Mouse (Mus musculus): Measurements from ENCODE around the gene Clcn2. TPM values are rescaled to one million over a fixed set of nuclear protein-coding genes. Genes with fewer than 3 reads are reported as not detected.
A peak's percentile ranks its signal among the peaks of the same experiment; 100 is the strongest.

Clcn2 gene
- polyA plus RNA-seq, 1 experiment = 5.8 TPM

DNA sequence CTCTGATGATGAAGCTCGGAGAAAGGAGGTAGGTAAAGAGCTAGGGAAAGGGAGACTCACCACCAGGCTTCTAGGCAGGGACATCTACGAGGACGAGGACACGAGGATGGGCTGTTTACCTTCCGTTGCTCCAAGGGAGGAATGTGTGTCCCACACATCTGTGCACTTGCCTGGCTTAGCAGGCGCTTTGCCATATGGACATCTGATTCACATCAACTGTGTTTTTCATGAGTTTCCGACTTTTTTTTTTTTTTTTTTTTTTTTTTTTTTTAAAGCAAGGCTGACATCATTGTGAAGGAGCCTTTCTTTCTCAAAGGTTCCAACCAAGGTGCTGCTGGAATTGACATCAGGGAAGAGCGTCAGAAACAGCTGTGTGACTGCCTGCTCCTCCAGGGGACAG is 33.0 kb upstream of the Clcn2 start:
- no peak overlapping the region for H3K4me3 ChIP-seq (ENCODE audit: insufficient read depth, poor library complexity, severe bottlenecking)

DNA sequence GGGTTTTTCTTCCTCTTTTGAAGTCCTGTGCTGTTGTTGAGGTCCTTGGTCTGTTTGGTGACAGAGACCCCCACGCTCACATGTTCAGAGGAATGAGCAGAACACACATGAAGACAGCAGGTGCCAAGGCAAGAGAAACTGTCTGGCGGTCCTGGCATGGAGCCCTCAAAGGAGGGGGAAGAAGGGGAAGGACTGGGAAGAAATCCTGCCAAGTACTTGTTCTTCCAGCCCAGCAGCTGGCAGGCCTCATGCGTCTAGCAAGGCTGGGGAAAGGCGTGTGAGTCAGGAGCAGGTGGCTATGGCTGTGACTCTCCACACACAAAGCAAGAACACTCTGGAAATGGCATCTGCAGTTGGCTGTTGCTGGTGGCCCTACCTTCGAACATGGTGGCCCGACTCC is 29.1 kb upstream of the Clcn2 start:
- no peak overlapping the region for H3ac ChIP-seq (ENCODE audit: control insufficient read depth, insufficient read length, low read depth)
- H3K36me3 ChIP-seq (ENCODE audit: control insufficient read depth, insufficient read depth) = no peaks in the 10 kb centered on the region
- no peaks in the 10 kb centered on the region for H3K79me3 ChIP-seq (ENCODE audit: low read depth)
- no peaks in the 10 kb centered on the region for H3K79me2 ChIP-seq (ENCODE audit: control insufficient read depth, insufficient read depth)
- TF ChIP-seq FOSL1 (IDR thresholded peaks at IDR 0.05; ENCODE audit: insufficient read depth, low read length, poor library complexity, severe bottlenecking) (no peak), MYOD1 (IDR thresholded peaks at IDR 0.05; ENCODE audit: control insufficient read depth, insufficient read length, low read depth) (peak; percentile 40), MAX (IDR thresholded peaks at IDR 0.05) (no peak), USF1 (IDR thresholded peaks at IDR 0.05; ENCODE audit: low read depth) (no peak), CEBPB (IDR thresholded peaks at IDR 0.05; ENCODE audit: low read depth) (no peak), MYOG (IDR thresholded peaks at IDR 0.05; ENCODE audit: control insufficient read depth, extremely low read depth, insufficient read length) (no peak), CTCF (IDR thresholded peaks at IDR 0.05; ENCODE audit: control insufficient read depth, insufficient read depth, insufficient read length) (no peak)
- no peaks in the 10 kb centered on the region for H3K27me3 ChIP-seq (ENCODE audit: control insufficient read depth, insufficient read depth, insufficient read length)
- H3K4me3 ChIP-seq (ENCODE audit: insufficient read depth, poor library complexity, severe bottlenecking) = no peak overlapping the region

More for the DNA sequence above, 33.0 kb upstream of the Clcn2 start:
- Histone ChIP-seq H3ac (ENCODE audit: control insufficient read depth, insufficient read length, low read depth) (no peak overlapping the region), H3K27me3 (ENCODE audit: control insufficient read depth, insufficient read depth, insufficient read length) (no peaks in the 10 kb centered on the region), H3K79me3 (ENCODE audit: low read depth) (no peaks in the 10 kb centered on the region), H3K36me3 (ENCODE audit: control insufficient read depth, insufficient read depth) (no peaks in the 10 kb centered on the region), H3K79me2 (ENCODE audit: control insufficient read depth, insufficient read depth) (no peaks in the 10 kb centered on the region)
- TF ChIP-seq MYOG (IDR thresholded peaks at IDR 0.05; ENCODE audit: control insufficient read depth, extremely low read depth, insufficient read length) (no peak), MYOD1 (IDR thresholded peaks at IDR 0.05; ENCODE audit: control insufficient read depth, insufficient read length, low read depth) (no peak), MAX (IDR thresholded peaks at IDR 0.05) (no peak), CTCF (IDR thresholded peaks at IDR 0.05; ENCODE audit: control insufficient read depth, insufficient read depth, insufficient read length) (no peak), CEBPB (IDR thresholded peaks at IDR 0.05; ENCODE audit: low read depth) (no peak), USF1 (IDR thresholded peaks at IDR 0.05; ENCODE audit: low read depth) (no peak), FOSL1 (IDR thresholded peaks at IDR 0.05; ENCODE audit: insufficient read depth, low read length, poor library complexity, severe bottlenecking) (no peak)

DNA sequence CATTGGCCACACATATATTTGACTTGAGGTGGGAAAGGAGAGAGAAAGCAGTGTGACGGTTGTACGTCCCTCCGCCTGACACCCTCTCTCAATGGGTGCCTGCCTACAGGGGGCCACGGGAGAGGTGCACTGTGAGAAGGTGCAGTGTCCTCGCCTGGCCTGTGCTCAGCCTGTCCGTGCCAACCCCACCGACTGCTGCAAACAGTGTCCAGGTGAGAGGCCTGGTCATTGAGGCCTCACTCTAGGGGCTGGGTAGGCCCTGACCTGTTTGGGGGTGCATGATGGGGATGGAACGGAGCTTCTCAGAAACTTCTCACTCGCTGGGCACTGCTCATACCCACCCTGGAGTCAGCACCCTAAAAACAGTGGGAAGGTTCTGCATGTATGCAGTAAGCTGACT is 22.3 kb upstream of the Clcn2 start:
- no peaks in the 10 kb centered on the region for H3K79me2 ChIP-seq (ENCODE audit: control insufficient read depth, insufficient read depth)
- H3K36me3 ChIP-seq (ENCODE audit: control insufficient read depth, insufficient read depth) = no peaks in the 10 kb centered on the region
- no peak overlapping the region for H3K4me3 ChIP-seq (ENCODE audit: insufficient read depth, poor library complexity, severe bottlenecking)
- no peaks in the 10 kb centered on the region for H3K79me3 ChIP-seq (ENCODE audit: low read depth)
- no peak for TF ChIP-seq MYOG (IDR thresholded peaks at IDR 0.05; ENCODE audit: control insufficient read depth, extremely low read depth, insufficient read length)
- no peak for TF ChIP-seq FOSL1 (IDR thresholded peaks at IDR 0.05; ENCODE audit: insufficient read depth, low read length, poor library complexity, severe bottlenecking)
- TF ChIP-seq CEBPB (IDR thresholded peaks at IDR 0.05; ENCODE audit: low read depth) = no peak
- TF ChIP-seq CTCF (IDR thresholded peaks at IDR 0.05; ENCODE audit: control insufficient read depth, insufficient read depth, insufficient read length) = no peak
- no peak for TF ChIP-seq MYOD1 (IDR thresholded peaks at IDR 0.05; ENCODE audit: control insufficient read depth, insufficient read length, low read depth)
- no peak for TF ChIP-seq USF1 (IDR thresholded peaks at IDR 0.05; ENCODE audit: low read depth)
- TF ChIP-seq MAX (IDR thresholded peaks at IDR 0.05) = no peak
- no peak overlapping the region for H3ac ChIP-seq (ENCODE audit: control insufficient read depth, insufficient read length, low read depth)
- H3K27me3 ChIP-seq (ENCODE audit: control insufficient read depth, insufficient read depth, insufficient read length) = peaks cover 11% of the 10 kb centered on the region

DNA sequence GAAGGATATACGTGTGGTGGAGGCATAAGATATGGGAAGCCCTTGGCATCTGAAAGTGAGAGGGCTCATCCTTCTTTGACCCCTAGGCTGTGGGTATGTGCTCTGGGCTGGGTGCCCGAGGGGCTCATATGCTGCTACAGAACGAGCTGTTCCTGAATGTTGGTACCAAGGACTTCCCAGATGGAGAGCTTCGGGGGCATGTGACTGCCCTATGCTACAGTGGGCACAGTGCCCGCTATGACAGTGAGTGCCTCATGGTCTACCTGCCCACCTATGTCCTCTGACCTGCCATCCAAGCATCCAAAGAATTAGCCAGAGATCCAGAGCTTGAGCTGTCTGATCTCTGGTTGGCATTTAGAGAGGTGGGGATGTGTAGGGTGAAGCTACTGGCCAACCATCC is 19.3 kb upstream of the Clcn2 start:
- Histone ChIP-seq H3K36me3 (ENCODE audit: control insufficient read depth, insufficient read depth) (no peaks in the 10 kb centered on the region), H3ac (ENCODE audit: control insufficient read depth, insufficient read length, low read depth) (no peak overlapping the region), H3K79me3 (ENCODE audit: low read depth) (no peaks in the 10 kb centered on the region), H3K4me3 (ENCODE audit: insufficient read depth, poor library complexity, severe bottlenecking) (no peak overlapping the region), H3K79me2 (ENCODE audit: control insufficient read depth, insufficient read depth) (no peaks in the 10 kb centered on the region), H3K27me3 (ENCODE audit: control insufficient read depth, insufficient read depth, insufficient read length) (peaks cover 15% of the 10 kb centered on the region)
- no peak for TF ChIP-seq FOSL1 (IDR thresholded peaks at IDR 0.05; ENCODE audit: insufficient read depth, low read length, poor library complexity, severe bottlenecking)
- no peak for TF ChIP-seq USF1 (IDR thresholded peaks at IDR 0.05; ENCODE audit: low read depth)
- no peak for TF ChIP-seq CEBPB (IDR thresholded peaks at IDR 0.05; ENCODE audit: low read depth)
- no peak for TF ChIP-seq CTCF (IDR thresholded peaks at IDR 0.05; ENCODE audit: control insufficient read depth, insufficient read depth, insufficient read length)
- TF ChIP-seq MYOD1 (IDR thresholded peaks at IDR 0.05; ENCODE audit: control insufficient read depth, insufficient read length, low read depth) = no peak
- no peak for TF ChIP-seq MAX (IDR thresholded peaks at IDR 0.05)
- no peak for TF ChIP-seq MYOG (IDR thresholded peaks at IDR 0.05; ENCODE audit: control insufficient read depth, extremely low read depth, insufficient read length)

DNA sequence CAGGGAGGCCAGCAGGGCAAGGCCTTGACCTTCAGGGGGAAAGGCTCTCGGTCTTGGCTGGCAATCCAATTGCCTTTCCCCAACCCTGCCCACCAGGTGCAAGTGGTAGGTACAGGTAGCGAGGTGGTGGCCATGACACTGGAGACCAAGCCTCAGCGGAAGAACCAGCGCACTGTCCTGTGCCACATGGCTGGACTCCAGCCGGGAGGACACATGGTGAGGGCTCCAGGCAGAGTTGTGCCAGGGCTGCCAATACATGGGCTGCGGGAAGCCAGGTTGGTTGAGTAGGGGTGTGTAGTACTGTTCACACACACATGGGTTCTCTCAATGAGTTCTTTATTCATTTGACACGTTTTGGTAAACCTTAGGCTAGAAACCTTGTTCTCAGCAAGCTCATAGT is 18.6 kb upstream of the Clcn2 start:
- Histone ChIP-seq H3K79me2 (ENCODE audit: control insufficient read depth, insufficient read depth) (no peaks in the 10 kb centered on the region), H3ac (ENCODE audit: control insufficient read depth, insufficient read length, low read depth) (no peak overlapping the region), H3K4me3 (ENCODE audit: insufficient read depth, poor library complexity, severe bottlenecking) (no peak overlapping the region), H3K79me3 (ENCODE audit: low read depth) (no peaks in the 10 kb centered on the region), H3K36me3 (ENCODE audit: control insufficient read depth, insufficient read depth) (no peaks in the 10 kb centered on the region), H3K27me3 (ENCODE audit: control insufficient read depth, insufficient read depth, insufficient read length) (peaks cover 15% of the 10 kb centered on the region)
- no peak for TF ChIP-seq CTCF (IDR thresholded peaks at IDR 0.05; ENCODE audit: control insufficient read depth, insufficient read depth, insufficient read length)
- no peak for TF ChIP-seq MAX (IDR thresholded peaks at IDR 0.05)
- no peak for TF ChIP-seq FOSL1 (IDR thresholded peaks at IDR 0.05; ENCODE audit: insufficient read depth, low read length, poor library complexity, severe bottlenecking)
- TF ChIP-seq MYOD1 (IDR thresholded peaks at IDR 0.05; ENCODE audit: control insufficient read depth, insufficient read length, low read depth) = no peak
- no peak for TF ChIP-seq CEBPB (IDR thresholded peaks at IDR 0.05; ENCODE audit: low read depth)
- no peak for TF ChIP-seq MYOG (IDR thresholded peaks at IDR 0.05; ENCODE audit: control insufficient read depth, extremely low read depth, insufficient read length)
- no peak for TF ChIP-seq USF1 (IDR thresholded peaks at IDR 0.05; ENCODE audit: low read depth)

DNA sequence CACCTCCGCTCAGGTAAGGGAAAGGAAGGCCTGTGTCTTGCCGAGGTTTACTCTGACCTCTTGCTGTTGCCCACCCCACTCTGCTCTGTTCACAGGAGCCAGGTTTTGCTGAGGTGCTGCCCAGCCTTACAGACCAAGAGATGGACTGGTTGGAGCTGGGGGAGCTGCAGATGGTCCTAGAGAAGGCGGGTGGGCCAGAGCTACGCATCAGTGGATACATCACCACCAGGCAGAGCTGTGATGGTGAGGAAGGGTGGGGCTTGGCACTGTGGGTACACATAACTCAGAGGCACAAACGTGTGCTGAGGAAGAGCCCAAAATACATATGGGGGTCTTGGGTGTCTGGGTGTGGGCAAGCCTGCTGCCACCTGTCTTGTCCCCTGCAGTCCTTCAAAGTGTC is 18.1 kb upstream of the Clcn2 start:
- Histone ChIP-seq H3K79me2 (ENCODE audit: control insufficient read depth, insufficient read depth) (no peaks in the 10 kb centered on the region), H3K27me3 (ENCODE audit: control insufficient read depth, insufficient read depth, insufficient read length) (peaks cover 15% of the 10 kb centered on the region), H3K36me3 (ENCODE audit: control insufficient read depth, insufficient read depth) (no peaks in the 10 kb centered on the region), H3K79me3 (ENCODE audit: low read depth) (no peaks in the 10 kb centered on the region), H3ac (ENCODE audit: control insufficient read depth, insufficient read length, low read depth) (no peak overlapping the region), H3K4me3 (ENCODE audit: insufficient read depth, poor library complexity, severe bottlenecking) (no peak overlapping the region)
- TF ChIP-seq MYOD1 (IDR thresholded peaks at IDR 0.05; ENCODE audit: control insufficient read depth, insufficient read length, low read depth) = no peak
